Mouse (Mus musculus) heart, embryonic 14.5 days (tissue): ENCODE data around the gene Elfn2. TPM values are rescaled to one million over a fixed set of nuclear protein-coding genes. Genes with fewer than 3 reads are reported as not detected.

Source experiments
- ATAC-seq: fragments of 200-750 bp; cut with Nextera tagmentation; 2 replicates; pipeline ENCODE4 v1.8.0; 2017; ENCODE audit warnings: low read depth, moderate TSS enrichment; ENCODE audit not compliant: insufficient number of reproducible peaks, insufficient read depth, low FRiP score
- H3K27ac ChIP-seq, 2 experiments: fragments of 200-500 bp in 1 of 2; fragments of 300-500 bp in 1 of 2; sonication (generic) in 1 of 2; replicated peaks in 1 of 2; 2 replicates each; pipeline ENCODE4 v1.5.1; 2012 to 2014; ENCODE audit warnings: low read depth in 2 of 2, low read length in 2 of 2, control low read depth in 1 of 2, mild to moderate bottlenecking in 1 of 2, mixed read lengths in 1 of 2; ENCODE audit not compliant: control insufficient read depth in 1 of 2, insufficient read depth in 1 of 2
- H3K27me3 ChIP-seq: fragments of 300-500 bp; sonication (generic); 2 replicates; pipeline ENCODE4 v1.6.1; 2014; ENCODE audit warnings: mild to moderate bottlenecking, low read length, control low read depth; ENCODE audit not compliant: control insufficient read depth, insufficient read depth
- H3K36me3 ChIP-seq: fragments of 300-500 bp; sonication (generic); 2 replicates; pipeline ENCODE4 v1.6.1; 2014; ENCODE audit warnings: mild to moderate bottlenecking, control low read depth, low read length, mixed read lengths; ENCODE audit not compliant: control insufficient read depth, insufficient read depth
- H3K4me1 ChIP-seq, 2 experiments: fragments of 200-500 bp in 1 of 2; fragments of 300-500 bp in 1 of 2; sonication (generic) in 1 of 2; 2 replicates each; pipeline ENCODE4 v1.6.1; 2012 to 2014; ENCODE audit warnings: low read length in 2 of 2, control low read depth in 1 of 2, mixed read lengths in 1 of 2; ENCODE audit not compliant: control insufficient read depth in 2 of 2, insufficient read depth in 2 of 2
- H3K4me2 ChIP-seq: fragments of 300-500 bp; sonication (generic); 2 replicates; pipeline ENCODE4 v1.6.1; 2014; ENCODE audit warnings: mild to moderate bottlenecking, low read length
- H3K4me3 ChIP-seq, 2 experiments: fragments of 200-500 bp in 1 of 2; fragments of 300-500 bp in 1 of 2; sonication (generic) in 1 of 2; 2 replicates each; pipeline ENCODE4 v1.5.1; 2012 to 2014; ENCODE audit warnings: low read length in 2 of 2, mild to moderate bottlenecking in 2 of 2, control low read depth in 1 of 2, low read depth in 1 of 2, moderate library complexity in 1 of 2; ENCODE audit not compliant: control insufficient read depth in 1 of 2, insufficient read depth in 1 of 2
- H3K9ac ChIP-seq: fragments of 300-500 bp; sonication (generic); 2 replicates; pipeline ENCODE4 v1.6.1; 2014; ENCODE audit warnings: mild to moderate bottlenecking, low read length
- H3K9me3 ChIP-seq: fragments of 300-500 bp; sonication (generic); 2 replicates; pipeline ENCODE4 v1.6.1; 2016; ENCODE audit warnings: low read length, control low read depth; ENCODE audit not compliant: control insufficient read depth
- WGBS: fragments of 180-500 bp; shearing (Covaris S2); extraction: QIAGEN DNeasy Blood & Tissue Kit; methylation state at CpG from one replicate; pipeline ENCODE4 v1.1.7; 2014; 5-methylcytosine and 5-hydroxymethylcytosine counted together
- polyA plus RNA-seq: library from polyadenylated mRNA; unstranded; fragments of >200 nt; fragmentation: Nextera tagmentation; extraction: Ambion mirVana; gene quantifications from 2 replicates; pipeline ENCODE4 v1.2.1, GENCODE M21; 2014

The Elfn2 gene
- polyA plus RNA-seq, 1 experiment from 2014 or later, result not detected

DNA sequence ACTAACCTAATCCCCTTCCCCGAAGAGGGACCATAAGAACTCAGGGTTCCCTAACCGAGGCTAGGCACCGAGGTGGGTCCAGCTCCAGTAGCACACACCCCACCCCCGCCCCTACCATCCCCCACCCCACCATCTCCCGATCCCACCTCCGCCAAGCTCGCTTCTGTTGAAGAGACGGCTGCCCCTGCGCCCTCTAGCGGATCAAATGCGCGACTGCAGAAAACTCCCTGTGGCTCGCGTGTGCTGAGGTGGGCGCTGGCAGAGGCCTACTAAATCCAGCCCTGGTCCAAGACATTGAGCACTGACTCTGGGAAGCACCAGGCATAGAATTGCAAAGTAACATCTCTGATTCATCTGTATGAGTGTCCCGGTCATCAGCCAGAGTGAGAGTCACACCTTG is 1.5 kb upstream of the Elfn2 start:
- Histone ChIP-seq H3K4me2 (peak overlapping the region; percentile 25), H3K27ac (no peak overlapping the region), H3K4me3 (no peak overlapping the region), H3K36me3 (no peaks in the 10 kb centered on the region), H3K4me1 (peaks cover 6 to 23% of the 10 kb centered on the region in 2 experiments), H3K9ac (no peak overlapping the region), H3K27me3 (peaks cover 60% of the 10 kb centered on the region), H3K9me3 (no peaks in the 10 kb centered on the region)
- WGBS, result 2% methylated on average over 16 of the region's 16 CpGs
- no peak for ATAC-seq

DNA sequence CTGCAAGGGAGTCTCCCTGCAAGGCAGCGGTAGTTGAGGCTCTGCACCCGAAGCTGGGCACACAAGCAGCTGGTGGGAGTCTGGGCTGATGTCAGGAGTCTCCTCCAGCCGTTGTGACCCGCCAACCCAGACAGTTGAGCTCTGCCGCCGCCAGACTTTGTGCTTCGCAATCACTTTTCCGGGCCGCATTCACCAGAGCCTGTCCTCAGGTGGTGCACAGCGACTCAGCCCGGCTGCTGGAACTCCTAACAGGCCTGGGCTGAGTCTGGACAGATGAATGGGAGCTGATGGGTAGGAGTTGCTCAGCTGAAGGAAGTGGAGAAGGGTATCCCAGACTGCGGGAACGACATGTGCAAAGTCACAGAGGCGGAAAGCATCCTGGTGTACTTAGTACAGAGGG is 845 bp upstream of the Elfn2 start:
- 6% methylated on average over 14 of the region's 14 CpGs for WGBS

GRCm38 (mm10) chr15:78716936-78717335 is 1.6 kb downstream of the Elfn2 start:
- H3K9ac ChIP-seq, result no peak overlapping the region
- no peak overlapping the region for H3K4me3 ChIP-seq
- H3K4me1 ChIP-seq, result peaks cover 6 to 26% of the 10 kb centered on the region in 2 experiments
- peaks cover 84% of the 10 kb centered on the region for H3K27me3 ChIP-seq
- no peaks in the 10 kb centered on the region for H3K9me3 ChIP-seq
- no peaks in the 10 kb centered on the region for H3K36me3 ChIP-seq
- H3K27ac ChIP-seq, result no peak overlapping the region
- no peak for ATAC-seq
- WGBS, result 44% methylated on average over 13 of the region's 13 CpGs
- no peak overlapping the region for H3K4me2 ChIP-seq

More for the DNA sequence above, 845 bp upstream of the Elfn2 start:
- Histone ChIP-seq H3K27me3 (peaks cover 66% of the 10 kb centered on the region), H3K4me3 (no peak overlapping the region), H3K9ac (no peak overlapping the region), H3K4me2 (no peak overlapping the region), H3K36me3 (no peaks in the 10 kb centered on the region), H3K4me1 (peaks cover 6 to 23% of the 10 kb centered on the region in 2 experiments), H3K9me3 (no peaks in the 10 kb centered on the region), H3K27ac (no peak overlapping the region)
- ATAC-seq, result no peak

DNA sequence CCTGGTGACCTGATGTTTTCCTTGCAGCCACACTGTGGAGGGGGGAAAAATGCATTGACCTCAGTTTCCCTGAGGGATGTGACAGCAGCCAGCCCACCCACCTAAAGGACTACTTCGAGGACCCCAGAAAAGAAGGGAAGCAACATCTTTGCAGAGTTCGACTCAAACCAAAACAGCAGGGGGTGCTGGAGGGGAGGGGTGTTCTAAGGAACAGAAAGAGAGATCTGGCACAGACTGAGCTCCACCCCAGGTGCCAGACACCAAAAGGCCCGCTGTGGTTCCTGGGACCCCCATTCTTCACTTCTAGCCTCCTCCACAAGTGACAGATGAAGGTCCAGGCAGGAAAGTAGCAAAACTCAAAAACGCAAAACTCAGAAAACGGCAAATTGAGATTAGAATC is 2.7 kb downstream of the Elfn2 start:
- H3K27me3 ChIP-seq, result peaks cover 92% of the 10 kb centered on the region
- H3K27ac ChIP-seq, result no peak overlapping the region
- peaks cover 6 to 26% of the 10 kb centered on the region in 2 experiments for H3K4me1 ChIP-seq
- H3K4me3 ChIP-seq, result no peak overlapping the region
- H3K4me2 ChIP-seq, result no peak overlapping the region
- ATAC-seq, result no peak
- H3K9me3 ChIP-seq, result no peaks in the 10 kb centered on the region
- WGBS, result 38% methylated on average over 5 of the region's 5 CpGs
- no peak overlapping the region for H3K9ac ChIP-seq
- no peaks in the 10 kb centered on the region for H3K36me3 ChIP-seq

- peaks cover 94% of the 10 kb centered on the region for H3K27me3 ChIP-seq
- H3K9me3 ChIP-seq, result no peaks in the 10 kb centered on the region
- H3K9ac ChIP-seq, result no peak overlapping the region
- no peak for ATAC-seq
- no peaks in the 10 kb centered on the region for H3K36me3 ChIP-seq
- no peak overlapping the region for H3K27ac ChIP-seq
- peaks cover 0 to 12% of the 10 kb centered on the region in 2 experiments; a peak in 2 of 4 replicates for H3K4me1 ChIP-seq
- H3K4me2 ChIP-seq, result no peak overlapping the region
- H3K4me3 ChIP-seq, result no peak overlapping the region
- WGBS, result 79% methylated on average over 7 of the region's 7 CpGs
These were observed 4.8 kb downstream of the Elfn2 start for GRCm38 (mm10) chr15:78713751-78714150.

DNA sequence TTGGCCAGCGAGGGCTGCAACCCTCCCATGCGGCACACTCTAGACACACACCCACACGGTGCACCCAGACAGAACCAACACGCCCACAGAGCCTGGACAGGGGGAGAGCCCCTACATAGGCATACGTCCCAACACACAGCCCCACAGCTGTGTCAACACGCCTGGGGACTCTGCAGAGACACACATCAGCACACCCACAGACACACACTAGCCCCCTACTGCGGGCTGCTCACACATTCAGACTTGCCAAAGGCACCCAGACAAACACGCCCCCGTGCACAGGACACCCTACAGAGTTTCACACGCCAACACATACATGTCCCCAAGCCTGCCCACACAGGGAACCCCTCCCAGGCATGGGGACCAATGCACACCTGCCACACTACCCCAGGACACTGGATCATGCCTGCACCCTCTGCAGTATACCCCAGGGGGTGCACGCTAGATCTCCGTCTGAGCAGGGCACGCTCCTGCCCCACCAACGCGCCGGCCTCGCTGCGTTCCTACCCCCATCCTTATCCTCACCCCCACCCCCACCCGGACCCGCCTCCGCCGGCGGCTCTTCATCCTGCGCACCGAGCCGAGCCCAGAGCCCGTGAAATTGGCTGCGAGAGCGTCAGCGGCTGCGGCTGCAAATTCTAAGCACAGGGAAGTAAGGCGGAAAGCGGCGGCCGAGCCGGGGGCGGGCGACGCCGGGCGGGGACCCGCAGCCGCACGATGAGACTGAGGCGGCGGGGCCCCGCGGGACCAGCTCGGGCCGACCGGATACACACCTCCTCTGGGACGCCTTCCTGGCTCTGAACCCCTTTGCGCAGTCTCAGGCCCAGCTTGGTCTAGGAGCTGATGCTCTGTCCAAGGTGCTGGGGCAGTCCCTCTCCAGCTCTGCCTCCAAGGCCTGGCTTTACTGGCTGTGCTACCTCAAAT is 6.0 kb downstream of the Elfn2 start:
- H3K9me3 ChIP-seq, result no peaks in the 10 kb centered on the region
- H3K4me3 ChIP-seq, result no peak overlapping the region
- no peak for ATAC-seq
- WGBS, result 8% methylated on average over 53 of the region's 53 CpGs
- H3K4me1 ChIP-seq, result 0 out of 4 replicates have a peak, but pooled peaks cover 0 to 3% of the 10 kb centered on the region in 2 experiments
- peak overlapping the region; percentile 32; the same call in 1 of the 2 replicates for H3K4me2 ChIP-seq
- no peak overlapping the region for H3K27ac ChIP-seq
- no peak overlapping the region for H3K9ac ChIP-seq
- H3K27me3 ChIP-seq, result peaks cover 88% of the 10 kb centered on the region
- no peaks in the 10 kb centered on the region for H3K36me3 ChIP-seq

DNA sequence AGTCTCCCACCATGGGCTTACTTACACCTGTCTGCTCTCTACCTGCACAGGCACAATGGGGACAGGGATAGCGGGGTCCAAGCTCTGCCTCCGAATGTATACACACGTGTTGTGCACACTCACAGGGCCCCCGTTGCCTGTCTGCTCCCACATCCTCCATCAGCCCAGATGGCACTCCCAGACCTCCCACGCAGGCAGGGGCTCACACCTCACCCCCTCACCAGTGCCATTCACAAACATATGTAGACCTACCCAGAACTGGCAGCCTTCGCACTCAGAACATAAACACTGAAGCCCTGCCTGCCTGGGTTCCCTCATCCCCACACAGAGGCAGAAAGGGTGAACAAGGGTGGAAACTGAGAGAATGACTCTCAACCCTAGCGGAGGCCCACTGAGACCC is 6.6 kb downstream of the Elfn2 start:
- Histone ChIP-seq H3K4me2 (no peak overlapping the region), H3K4me3 (no peak overlapping the region), H3K9ac (no peak overlapping the region), H3K4me1 (0 out of 4 replicates have a peak, but pooled peaks cover 0 to 3% of the 10 kb centered on the region in 2 experiments), H3K27me3 (peaks cover 81% of the 10 kb centered on the region), H3K9me3 (no peaks in the 10 kb centered on the region), H3K36me3 (no peaks in the 10 kb centered on the region), H3K27ac (no peak overlapping the region)
- no peak for ATAC-seq
- 66% methylated on average over 7 of the region's 7 CpGs for WGBS
